8 mouse cellular contexts compared by ENCODE assay signal in genomic region chr6:86371340-86371911, GRCm38 (mm10). TPM values are rescaled to one million over a fixed set of nuclear protein-coding genes. Genes with fewer than 3 reads are reported as not detected.
DNase-seq lines count a peak whose midpoint lies in the region; ATAC-seq and TF ChIP-seq lines count a peak whose summit lies in the region.

No protein-coding gene starts in this region.

- dilution Hi-C loops in CH12.LX (cut with MboI; ENCODE audit: extremely low pct_ligation_motif_present, extremely low pct_unique_long_range_greater_than_20kb, low sequenced_read_pairs) = no loop called here

- peak overlapping the region; percentile 89 for H3K9ac ChIP-seq in CH12.LX (ENCODE audit: insufficient read depth, low read depth)
- H3K9ac ChIP-seq in forebrain, embryonic 12.5 days = peak overlapping the region; percentile 92
- H3K9ac ChIP-seq in liver, postnatal 0 days (replicated peaks) = peak overlapping the region; percentile 74
- H3K9ac ChIP-seq in neural tube, embryonic 14.5 days (replicated peaks; ENCODE audit: low read depth, low read length) = peak overlapping the region; percentile 78

- in situ Hi-C loops in CH12.LX (cut with MboI; ENCODE audit: low pct_ligation_motif_present, low pct_unique_long_range_greater_than_20kb, low sequenced_read_pairs) = loop anchor here (25.0 kb wide), 1 partner anchor 359 kb away; the partner anchor contains the start of gene Figla

- peak; percentile 96 for TF ChIP-seq POLR2A in CH12.LX (IDR thresholded peaks at IDR 0.05; ENCODE audit: low read depth, low read length)

- peaks cover 8 to 36% of the 10 kb centered on the region in 2 experiments for H3K4me1 ChIP-seq in CH12.LX (ENCODE audit: control insufficient read depth in 1 of 2, insufficient read depth in 2 of 2)
- H3K4me1 ChIP-seq in forebrain, embryonic 12.5 days = peaks cover 27% of the 10 kb centered on the region
- H3K4me1 ChIP-seq in liver, postnatal 0 days (ENCODE audit: insufficient read depth) = peaks cover 17% of the 10 kb centered on the region
- peaks cover 9% of the 10 kb centered on the region for H3K4me1 ChIP-seq in neural tube, embryonic 14.5 days (ENCODE audit: control insufficient read depth, insufficient read depth, low read length)

- peaks cover 56% of the 10 kb centered on the region for H3K79me2 ChIP-seq in CH12.LX (replicated peaks; ENCODE audit: control insufficient read depth, extremely low read depth, insufficient read depth, poor library complexity, severe bottlenecking)

- no peak for TF ChIP-seq CTCF in CH12.LX (conservative IDR thresholded peaks at IDR 0.05 in 1 of 2, IDR thresholded peaks at IDR 0.05 in 1 of 2; ENCODE audit: low read depth in 2 of 2, low read length in 2 of 2)
- TF ChIP-seq CTCF in liver, postnatal 0 days (IDR thresholded peaks at IDR 0.05; ENCODE audit: low read depth) = no peak

- TF ChIP-seq RAD21 in CH12.LX (IDR thresholded peaks at IDR 0.05; ENCODE audit: low read depth, low read length) = no peak

- no peaks in the 10 kb centered on the region for H3K9me3 ChIP-seq in CH12.LX (replicated peaks; ENCODE audit: low read length)
- H3K9me3 ChIP-seq in forebrain, embryonic 12.5 days = no peaks in the 10 kb centered on the region
- H3K9me3 ChIP-seq in liver, postnatal 0 days (ENCODE audit: low read length) = no peaks in the 10 kb centered on the region
- no peaks in the 10 kb centered on the region for H3K9me3 ChIP-seq in neural tube, embryonic 14.5 days (ENCODE audit: control insufficient read depth, low read length)

- H3K4me2 ChIP-seq in CH12.LX (ENCODE audit: insufficient read depth, low read depth, poor library complexity, severe bottlenecking) = peak overlapping the region; percentile 98; the same call in 1 of the 2 replicates
- H3K4me2 ChIP-seq in forebrain, embryonic 12.5 days = peak overlapping the region; percentile 87
- peak overlapping the region; percentile 91 for H3K4me2 ChIP-seq in liver, postnatal 0 days (ENCODE audit: low read depth, low read length)
- H3K4me2 ChIP-seq in neural tube, embryonic 14.5 days (ENCODE audit: low read depth, low read length) = peak overlapping the region; percentile 87

- H3K4me3 ChIP-seq in CH12.LX (replicated peaks in 1 of 3; ENCODE audit: low read depth in 2 of 3, low read length in 2 of 3, poor library complexity in 1 of 3) = peak overlapping the region; percentile 78 to 100 (median 97)
- H3K4me3 ChIP-seq in forebrain, embryonic 12.5 days (replicated peaks) = peak overlapping the region; percentile 91
- H3K4me3 ChIP-seq in liver, postnatal 0 days (ENCODE audit: low read depth, low read length) = peak overlapping the region; percentile 69
- peak overlapping the region; percentile 78 for H3K4me3 ChIP-seq in neural tube, embryonic 14.5 days (ENCODE audit: low read depth, low read length)

- no peaks in the 10 kb centered on the region for H3K27me3 ChIP-seq in CH12.LX (replicated peaks)
- no peaks in the 10 kb centered on the region for H3K27me3 ChIP-seq in forebrain, embryonic 12.5 days
- H3K27me3 ChIP-seq in liver, postnatal 0 days (ENCODE audit: insufficient read depth, low read length) = no peaks in the 10 kb centered on the region
- H3K27me3 ChIP-seq in neural tube, embryonic 14.5 days (ENCODE audit: control insufficient read depth, insufficient read depth, low read length) = no peaks in the 10 kb centered on the region

- intact Hi-C loops in heart, postnatal 10 days (cut with DNase I) = loop anchor here (2.0 kb wide), 1 partner anchor 25 kb away; the partner anchor contains the start of gene Pcyox1

- peak; percentile 96 for ATAC-seq in forebrain, embryonic 12.5 days (ENCODE audit: low FRiP score)
- peak; percentile 96 for ATAC-seq in liver, postnatal 0 days
- peak; percentile 98 for ATAC-seq in neural tube, embryonic 14.5 days (ENCODE audit: low read depth)

- peaks cover 13 to 53% of the 10 kb centered on the region in 2 experiments for H3K36me3 ChIP-seq in CH12.LX (replicated peaks in 1 of 2; ENCODE audit: control insufficient read depth in 1 of 2, insufficient read depth in 1 of 2, low read length in 1 of 2)
- H3K36me3 ChIP-seq in forebrain, embryonic 12.5 days (replicated peaks) = peaks cover 30% of the 10 kb centered on the region
- H3K36me3 ChIP-seq in liver, postnatal 0 days (replicated peaks; ENCODE audit: insufficient read depth, low read length) = peaks cover 11% of the 10 kb centered on the region
- peaks cover 5% of the 10 kb centered on the region; the same call in 1 of the 2 replicates for H3K36me3 ChIP-seq in neural tube, embryonic 14.5 days (ENCODE audit: control insufficient read depth, insufficient read depth, low read length)

- no peak for TF ChIP-seq EP300 in CH12.LX (IDR thresholded peaks at IDR 0.05; ENCODE audit: low read length)
- peak; percentile 72 for TF ChIP-seq EP300 in liver, postnatal 0 days (IDR thresholded peaks at IDR 0.05; ENCODE audit: low read depth)

- WGBS in forebrain, embryonic 12.5 days = under 1% methylated on average over 50 of the region's 50 CpGs
- under 1% methylated on average over 50 of the region's 50 CpGs for WGBS in large intestine, adult 2 months
- WGBS in liver, postnatal 0 days (ENCODE audit: insufficient replicate concordance) = under 1% methylated on average over 50 of the region's 50 CpGs
- under 1% methylated on average over 50 of the region's 50 CpGs for WGBS in neural tube, embryonic 14.5 days

- peak; percentile 97 for DNase-seq in CH12.LX (ENCODE audit: extremely low read depth)
- peak; percentile 93 for DNase-seq in c-Kit-positive CD71-positive TER-119-negative erythroid progenitor cells, embryonic 14.5 days (ENCODE audit: low read depth)
- DNase-seq in heart, postnatal 10 days = peak; percentile 97 to 98
- peak; percentile 81 for DNase-seq in large intestine, adult 2 months (ENCODE audit: low read depth, low spot score)
- DNase-seq in liver, postnatal 0 days = peak; percentile 95
- peak; percentile 94 for DNase-seq in testis, postnatal 10 days (ENCODE audit: low spot score)

- peak overlapping the region; percentile 72 for H3K27ac ChIP-seq in CH12.LX (ENCODE audit: insufficient read depth, low read depth)
- H3K27ac ChIP-seq in forebrain, embryonic 12.5 days = peak overlapping the region; percentile 92
- peak overlapping the region; percentile 83 for H3K27ac ChIP-seq in liver, postnatal 0 days (ENCODE audit: low read depth)
- H3K27ac ChIP-seq in neural tube, embryonic 14.5 days (ENCODE audit: low read depth, low read length) = peak overlapping the region; percentile 97

TF ChIP-seq in CH12.LX, 34 proteins besides CTCF, POLR2A, EP300 and RAD21 (continues in another document):
- TF ChIP-seq KAT2A (IDR thresholded peaks at IDR 0.05; ENCODE audit: insufficient replicate concordance, low read length) = peak; percentile 87; the same call in 1 of the 2 replicates
- TF ChIP-seq UBTF (IDR thresholded peaks at IDR 0.05; ENCODE audit: low read depth, low read length) = 0 out of 2 replicates have a peak, but pooled peaks have one; percentile 23

RNA-seq across cellular contexts. Expression of gene Snrpg, which starts 0.3 kb away (rescaled TPM):
- 462 and 546 TPM in 2 replicates for total RNA-seq in CH12.LX (2012; rRNA removed)
- 137 and 146 TPM in 2 replicates for total RNA-seq in CH12.LX (2014; rRNA removed)
- 408 and 446 TPM in 2 replicates for polyA plus RNA-seq in CH12.LX (2012; ENCODE audit: insufficient read length, low read depth)
- 641 and 720 TPM in 2 replicates for polyA plus RNA-seq in forebrain, embryonic 12.5 days (2016; fragmentation: Nextera tagmentation; extraction: Ambion mirVana)
- total RNA-seq in heart, postnatal 10 days (2021) = 10 to 100 TPM; 64.9 to 74.6 TPM
- polyA plus RNA-seq in large intestine, adult 2 months (2012; rRNA removed) = 49.7 and 66.9 TPM in 2 replicates
- 174 and 204 TPM in 2 replicates for polyA plus RNA-seq in liver, postnatal 0 days (2015; fragmentation: Nextera tagmentation; extraction: Ambion mirVana)
- polyA plus RNA-seq in neural tube, embryonic 14.5 days (2014; fragmentation: Nextera tagmentation; extraction: Ambion mirVana) = 341 and 393 TPM in 2 replicates

RNA-seq across cellular contexts. Expression of gene Fam136a, which starts 6.0 kb away (rescaled TPM):
- total RNA-seq in CH12.LX (2012; rRNA removed) (152 and 200 TPM in 2 replicates), CH12.LX (2014; rRNA removed) (339 and 378 TPM in 2 replicates)
- polyA plus RNA-seq in CH12.LX (2012; ENCODE audit: insufficient read length, low read depth) = 160 and 179 TPM in 2 replicates
- 118 and 131 TPM in 2 replicates for polyA plus RNA-seq in forebrain, embryonic 12.5 days (2016; fragmentation: Nextera tagmentation; extraction: Ambion mirVana)
- 10 to 100 TPM; 26.4 to 31.3 TPM for total RNA-seq in heart, postnatal 10 days (2021)
- polyA plus RNA-seq in large intestine, adult 2 months (2012; rRNA removed) = 21.2 and 28.3 TPM in 2 replicates
- polyA plus RNA-seq in liver, postnatal 0 days (2015; fragmentation: Nextera tagmentation; extraction: Ambion mirVana) = 69.8 and 74.1 TPM in 2 replicates
- polyA plus RNA-seq in neural tube, embryonic 14.5 days (2014; fragmentation: Nextera tagmentation; extraction: Ambion mirVana) = 111 and 118 TPM in 2 replicates

RNA-seq across cellular contexts. Expression of gene Pcyox1, which starts 25.5 kb away (rescaled TPM):
- total RNA-seq in CH12.LX (2012; rRNA removed) (12.8 and 14.1 TPM in 2 replicates), CH12.LX (2014; rRNA removed) (10.7 and 12.9 TPM in 2 replicates)
- polyA plus RNA-seq in CH12.LX (2012; ENCODE audit: insufficient read length, low read depth) = 8.7 TPM in 2 replicates
- polyA plus RNA-seq in forebrain, embryonic 12.5 days (2016; fragmentation: Nextera tagmentation; extraction: Ambion mirVana) = 99.8 and 106 TPM in 2 replicates
- 10 to 100 TPM; 62.8 to 70.7 TPM for total RNA-seq in heart, postnatal 10 days (2021)
- polyA plus RNA-seq in large intestine, adult 2 months (2012; rRNA removed) = 19.3 and 27.3 TPM in 2 replicates
- 69.6 and 80.4 TPM in 2 replicates for polyA plus RNA-seq in liver, postnatal 0 days (2015; fragmentation: Nextera tagmentation; extraction: Ambion mirVana)
- 100 and 110 TPM in 2 replicates for polyA plus RNA-seq in neural tube, embryonic 14.5 days (2014; fragmentation: Nextera tagmentation; extraction: Ambion mirVana)

RNA-seq across cellular contexts. Expression of gene Tia1, which starts 32.6 kb away (rescaled TPM):
- total RNA-seq in CH12.LX (2012; rRNA removed) (31.8 and 36.8 TPM in 2 replicates), CH12.LX (2014; rRNA removed) (41.4 and 49.1 TPM in 2 replicates)
- polyA plus RNA-seq in CH12.LX (2012; ENCODE audit: insufficient read length, low read depth) = 34.0 and 36.1 TPM in 2 replicates
- polyA plus RNA-seq in forebrain, embryonic 12.5 days (2016; fragmentation: Nextera tagmentation; extraction: Ambion mirVana) = 337 and 341 TPM in 2 replicates
- total RNA-seq in heart, postnatal 10 days (2021) = 10 to 100 TPM; 43.1 to 54.0 TPM
- 7.8 and 14.6 TPM in 2 replicates for polyA plus RNA-seq in large intestine, adult 2 months (2012; rRNA removed)
- polyA plus RNA-seq in liver, postnatal 0 days (2015; fragmentation: Nextera tagmentation; extraction: Ambion mirVana) = 15.2 and 17.2 TPM in 2 replicates
- 364 and 402 TPM in 2 replicates for polyA plus RNA-seq in neural tube, embryonic 14.5 days (2014; fragmentation: Nextera tagmentation; extraction: Ambion mirVana)

RNA-seq across cellular contexts. Expression of gene Gm44790, which starts 55.0 kb away (rescaled TPM):
- total RNA-seq in CH12.LX (2012; rRNA removed) = not detected in 2 replicates
- total RNA-seq in CH12.LX (2014; rRNA removed) = not detected in 2 replicates
- not detected in 2 replicates for polyA plus RNA-seq in CH12.LX (2012; ENCODE audit: insufficient read length, low read depth)
- not detected in 2 replicates for polyA plus RNA-seq in forebrain, embryonic 12.5 days (2016; fragmentation: Nextera tagmentation; extraction: Ambion mirVana)
- under 1 TPM in 1 of 2 experiments, not detected in 1; 0.93 TPM for total RNA-seq in heart, postnatal 10 days (2021)
- 3.2 and 6.3 TPM in 2 replicates for polyA plus RNA-seq in large intestine, adult 2 months (2012; rRNA removed)
- not detected in 2 replicates for polyA plus RNA-seq in liver, postnatal 0 days (2015; fragmentation: Nextera tagmentation; extraction: Ambion mirVana)
- polyA plus RNA-seq in neural tube, embryonic 14.5 days (2014; fragmentation: Nextera tagmentation; extraction: Ambion mirVana) = 1.9 TPM in 1 of 2 replicates, not detected in the other

Comparison
In these comparisons a context has a peak if more than half of its experiments do, and no peak if none do; other contexts are left out.
1. Peak in every context shown above with its lines: DNase-seq, ATAC-seq, H3K4me3 ChIP-seq and H3K27ac ChIP-seq.